Mouse (Mus musculus) T-cell, adult 2 months (primary cell): Measurements from ENCODE around the gene Serpina16.

Experiments
- DNase-seq: peaks from one replicate; pipeline ENCODE4 v3.0.0; 2022; ENCODE audit warnings: low spot score

Gene Serpina16

GRCm38 (mm10) chr12:103656848-103657626, 18.9 kb downstream of the Serpina16 start, which contains the start of gene Serpina6:
Gene Serpina6 (minus strand): TSS chr12:103657212.
- DNase-seq: no peak

GRCm38 (mm10) chr12:103655123-103656044, 20.6 kb downstream of the Serpina16 start:
- DNase-seq: no peak

GRCm38 (mm10) chr12:103653836-103654235, 22.1 kb downstream of the Serpina16 start:
- no peak for DNase-seq

GRCm38 (mm10) chr12:103646314-103646713, 29.6 kb downstream of the Serpina16 start:
- no peak for DNase-seq

- DNase-seq: no peak
Measured at GRCm38 (mm10) chr12:103644601-103645000, 31.3 kb downstream of the Serpina16 start.

GRCm38 (mm10) chr12:103643818-103644217, 32.1 kb downstream of the Serpina16 start:
- no peak for DNase-seq

GRCm38 (mm10) chr12:103643336-103643735, 32.6 kb downstream of the Serpina16 start:
- DNase-seq: no peak

GRCm38 (mm10) chr12:103635846-103636245, 40.1 kb downstream of the Serpina16 start:
- no peak for DNase-seq

- DNase-seq: no peak
Measured at GRCm38 (mm10) chr12:103634430-103634829, 41.5 kb downstream of the Serpina16 start.

- DNase-seq: no peak
Measured at GRCm38 (mm10) chr12:103631203-103631612, 44.7 kb downstream of the Serpina16 start, which contains the start of gene Serpina10. Gene Serpina10 (minus strand): TSS chr12:103631444.
